In genomic region chr9:76695547-76695946, GRCm38 (mm10) we compare ENCODE assay signal across 17 mouse cellular contexts.
DNase-seq lines count a peak whose midpoint lies in the region; ATAC-seq and TF ChIP-seq lines count a peak whose summit lies in the region.
"Had no signal": no experiment of that assay in that cellular context is flagged by ENCODE, and none has a peak within 500 bp of the region (broad histone marks: within the 10 kb centered on the region; RNA-seq: fewer than 3 reads in every experiment).

No protein-coding gene starts in this region.

- no peak overlapping the region for H3K27ac ChIP-seq in limb, embryonic 14.5 days (replicated peaks; ENCODE audit: low read depth, low read length)
- no peak overlapping the region for H3K27ac ChIP-seq in limb, embryonic 10.5 days
- peak overlapping the region; percentile 38; the same call in 1 of the 2 replicates for H3K27ac ChIP-seq in stomach, embryonic 16.5 days (ENCODE audit: low read length)
- H3K27ac ChIP-seq: forebrain, embryonic 15.5 days; heart, embryonic 10.5 days; neural tube, embryonic 15.5 days had no signal

- H3K27me3 ChIP-seq in limb, embryonic 14.5 days (ENCODE audit: control insufficient read depth, insufficient read depth, low read length): no peaks in the 10 kb centered on the region
- H3K27me3 ChIP-seq in limb, embryonic 10.5 days (ENCODE audit: low read depth, poor library complexity, severe bottlenecking): no peaks in the 10 kb centered on the region
- H3K27me3 ChIP-seq in stomach, embryonic 16.5 days (ENCODE audit: control insufficient read depth, insufficient read depth, low read length): no peaks in the 10 kb centered on the region
- H3K27me3 ChIP-seq: CH12.LX; forebrain, embryonic 15.5 days; neural tube, embryonic 15.5 days had no signal

- no peaks in the 10 kb centered on the region for H3K36me3 ChIP-seq in limb, embryonic 14.5 days (ENCODE audit: control insufficient read depth, insufficient read depth, low read length)
- H3K36me3 ChIP-seq in limb, embryonic 10.5 days: no peaks in the 10 kb centered on the region
- no peaks in the 10 kb centered on the region for H3K36me3 ChIP-seq in stomach, embryonic 16.5 days (ENCODE audit: control insufficient read depth, insufficient read depth, low read length)
- H3K36me3 ChIP-seq: forebrain, embryonic 15.5 days; heart, embryonic 10.5 days; neural tube, embryonic 15.5 days had no signal

- no peak for TF ChIP-seq CTCF in lung, adult 2 months (IDR thresholded peaks at IDR 0.05; ENCODE audit: insufficient read depth, low read length)

- TF ChIP-seq POLR2A in limb, embryonic 14.5 days (IDR thresholded peaks at IDR 0.05; ENCODE audit: borderline replicate concordance, extremely low read depth, insufficient read depth, insufficient read length): no peak
- no peak for TF ChIP-seq POLR2A in lung, adult 2 months (IDR thresholded peaks at IDR 0.05; ENCODE audit: borderline replicate concordance, extremely low read depth, low read depth, low read length)

- no peaks in the 10 kb centered on the region for H3K4me1 ChIP-seq in limb, embryonic 14.5 days (ENCODE audit: control insufficient read depth, insufficient read depth, low read length)
- H3K4me1 ChIP-seq in limb, embryonic 10.5 days: no peaks in the 10 kb centered on the region
- H3K4me1 ChIP-seq in lung, adult 2 months (ENCODE audit: control insufficient read depth, insufficient read depth, low read length): no peaks in the 10 kb centered on the region
- H3K4me1 ChIP-seq in stomach, embryonic 16.5 days (ENCODE audit: control insufficient read depth, insufficient read depth, low read length): no peaks in the 10 kb centered on the region
- H3K4me1 ChIP-seq: forebrain, embryonic 15.5 days; heart, embryonic 10.5 days; neural tube, embryonic 15.5 days had no signal

- H3K4me3 ChIP-seq in limb, embryonic 14.5 days (replicated peaks; ENCODE audit: low read length): no peak overlapping the region
- no peak overlapping the region for H3K4me3 ChIP-seq in limb, embryonic 10.5 days
- no peak overlapping the region for H3K4me3 ChIP-seq in lung, adult 2 months (replicated peaks; ENCODE audit: extremely low read depth, low read depth, low read length)
- H3K4me3 ChIP-seq in stomach, embryonic 16.5 days (replicated peaks; ENCODE audit: low read length): no peak overlapping the region
- H3K4me3 ChIP-seq: forebrain, embryonic 15.5 days; heart, embryonic 10.5 days; neural tube, embryonic 15.5 days had no signal

- no peaks in the 10 kb centered on the region for H3K9me3 ChIP-seq in limb, embryonic 14.5 days (ENCODE audit: control insufficient read depth, low read length)
- H3K9me3 ChIP-seq in limb, embryonic 10.5 days (replicated peaks): no peaks in the 10 kb centered on the region
- no peaks in the 10 kb centered on the region for H3K9me3 ChIP-seq in stomach, embryonic 16.5 days (replicated peaks; ENCODE audit: control insufficient read depth, low read length)
- H3K9me3 ChIP-seq: forebrain, embryonic 15.5 days; heart, embryonic 10.5 days; neural tube, embryonic 15.5 days had no signal

- H3K9ac ChIP-seq in limb, embryonic 14.5 days (ENCODE audit: low read depth, low read length, severe bottlenecking): no peak overlapping the region
- no peak overlapping the region for H3K9ac ChIP-seq in stomach, embryonic 16.5 days (ENCODE audit: low read length)
- H3K9ac ChIP-seq: forebrain, embryonic 15.5 days; neural tube, embryonic 15.5 days had no signal

- WGBS in limb, embryonic 14.5 days: 54% methylated on average over 4 of the region's 4 CpGs
- WGBS in limb, embryonic 10.5 days: 79% methylated on average over 4 of the region's 4 CpGs
- WGBS in lung, adult 2 months: 51% methylated on average over 4 of the region's 4 CpGs
- 51% methylated on average over 4 of the region's 4 CpGs for WGBS in stomach, embryonic 16.5 days

- ATAC-seq in limb, embryonic 14.5 days (ENCODE audit: low FRiP score, low read depth): no peak
- ATAC-seq in stomach, embryonic 16.5 days (ENCODE audit: insufficient read depth, low FRiP score): peak; percentile 74; the same call in 1 of the 2 replicates
- ATAC-seq: forebrain, embryonic 15.5 days had no signal

- peak; percentile 13 for DNase-seq in adrenal gland, adult 2 months
- DNase-seq in adrenal gland, adult 8-10 months: no peak
- peak; percentile 33 for DNase-seq in limb, embryonic 14.5 days (ENCODE audit: low spot score)
- DNase-seq in limb, embryonic 10.5 days (ENCODE audit: low spot score): no peak
- DNase-seq in lung, adult 2 months: peak; percentile 11
- no peak for DNase-seq in cerebellum, postnatal 25 days
- DNase-seq in frontal cortex, adult 2 months (ENCODE audit: extremely low spot score in 1 of 2, low spot score in 1 of 2): no peak
- DNase-seq: cerebellum, adult 8-10 months; gastrocnemius, postnatal 10 days; heart, postnatal 4 days; retina, postnatal 1 day had no signal

- H3K4me2 ChIP-seq in limb, embryonic 14.5 days (replicated peaks; ENCODE audit: low read depth, low read length, severe bottlenecking): no peak overlapping the region
- H3K4me2 ChIP-seq in stomach, embryonic 16.5 days (ENCODE audit: low read depth, low read length): no peak overlapping the region
- H3K4me2 ChIP-seq: forebrain, embryonic 15.5 days; liver, embryonic 11.5 days; neural tube, embryonic 15.5 days had no signal

Comparison
In these comparisons a context has a peak if more than half of its experiments do, and no peak if none do; other contexts are left out.
1. DNase-seq: peak in adrenal gland, adult 2 months (single experiment), limb, embryonic 14.5 days (single experiment) and lung, adult 2 months (single experiment); none in adrenal gland, adult 8-10 months (single experiment), limb, embryonic 10.5 days (single experiment), cerebellum, postnatal 25 days (0 of 2) and frontal cortex, adult 2 months (0 of 2).